Mouse (Mus musculus) megakaryocyte, embryonic 14.5 days (primary cell): Measurements from ENCODE around the gene Mthfs.

ENCODE experiments used
- FLI1 ChIP-seq: IDR thresholded peaks from 2 replicates; pipeline ENCODE4 v1.6.1; 2012; ENCODE audit warnings: low read length, inconsistent platforms, mixed read lengths
- GATA1 ChIP-seq: IDR thresholded peaks from 3 replicates; pipeline ENCODE4 v1.6.1; 2012; ENCODE audit warnings: mixed read lengths, low read length, inconsistent platforms, borderline replicate concordance

GRCm38 (mm10) chr9:89403031-89403430, 192.6 kb downstream of the Mthfs start:
- TF ChIP-seq GATA1 (no peak), FLI1 (no peak)
